Mouse (Mus musculus) frontal cortex, postnatal 14 days (tissue): ENCODE results near the gene AI837181.

Experiments used
- DNase-seq, 2 experiments: peaks; one replicate each; pipeline ENCODE4 v3.0.0; 2022; ENCODE audit warnings: low spot score in 2 of 2

The AI837181 gene

DNA sequence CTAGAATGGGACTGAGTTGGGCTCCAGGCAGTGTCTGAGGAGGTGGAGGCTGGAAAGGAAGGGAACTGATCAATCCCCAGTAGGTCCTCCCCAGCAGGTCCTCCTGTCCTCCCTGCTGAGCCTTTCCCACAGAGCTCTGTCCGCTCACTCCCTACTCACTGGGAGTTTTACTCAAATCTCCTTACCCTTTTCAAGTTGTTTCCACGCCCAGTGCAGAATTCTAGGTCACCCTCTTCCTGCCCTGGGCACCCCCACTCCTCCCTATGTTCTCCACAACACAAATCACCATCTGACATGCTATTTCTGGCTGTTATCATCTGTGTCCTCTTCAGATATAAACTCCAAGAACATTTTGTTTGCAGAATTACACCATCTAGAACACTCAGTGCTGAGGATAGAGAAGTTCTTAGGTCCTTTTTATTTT lies 10.4 kb upstream of the AI837181 start:
- no peak for DNase-seq

DNA sequence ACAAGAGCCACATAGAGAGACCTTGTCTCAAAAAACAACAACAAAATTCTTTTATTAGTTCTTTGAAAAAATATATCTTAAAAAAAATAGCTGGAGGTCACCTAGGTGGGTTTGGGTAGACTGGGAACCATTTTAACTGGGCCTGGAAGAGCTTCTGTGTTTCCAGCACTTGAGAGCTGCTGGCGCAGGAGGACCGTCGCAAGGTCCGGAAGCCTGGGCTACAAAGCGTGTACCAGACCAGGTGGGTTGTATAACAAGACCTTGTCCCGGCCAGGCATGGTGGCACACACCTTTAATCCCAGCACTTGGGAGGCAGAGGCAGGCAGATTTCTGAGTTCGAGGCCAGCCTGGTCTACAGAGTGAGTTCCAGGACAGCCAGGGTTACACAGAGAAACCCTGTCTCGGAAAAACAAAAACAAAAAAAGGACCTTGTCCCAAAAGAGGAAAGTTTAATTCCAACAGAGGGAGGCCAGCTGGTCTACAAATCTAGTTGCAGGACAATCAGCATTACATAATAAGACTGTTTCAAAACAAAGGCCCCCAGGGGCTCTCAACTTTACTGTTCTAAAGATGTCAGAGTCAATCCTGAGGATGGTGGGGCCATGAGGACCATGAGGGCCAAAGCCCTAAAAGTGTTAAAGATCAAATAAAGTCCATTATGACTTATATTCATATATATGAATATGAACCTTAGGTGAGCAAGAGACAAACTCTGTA lies 6.0 kb upstream of the AI837181 start:
- DNase-seq, result no peak

DNA sequence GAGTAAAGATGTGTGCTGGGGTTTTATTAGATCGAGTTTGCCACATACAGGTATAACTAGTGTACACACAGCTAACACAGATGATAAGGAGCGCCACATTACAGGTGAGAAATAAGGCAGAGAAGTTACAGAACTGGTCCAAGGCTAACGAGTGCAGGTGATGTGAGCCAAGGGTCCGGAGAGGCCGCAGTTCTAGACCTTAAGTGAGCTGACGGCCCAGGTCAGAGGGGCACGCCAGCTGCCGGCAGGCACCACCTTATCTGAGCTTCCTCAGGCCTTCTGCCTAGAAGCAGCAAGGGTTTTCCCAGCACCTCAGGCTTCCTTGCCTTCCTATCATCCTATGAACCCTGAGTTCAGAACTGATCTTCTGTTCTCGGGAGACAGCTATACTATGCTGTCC lies 5.3 kb upstream of the AI837181 start:
- no peak for DNase-seq

DNA sequence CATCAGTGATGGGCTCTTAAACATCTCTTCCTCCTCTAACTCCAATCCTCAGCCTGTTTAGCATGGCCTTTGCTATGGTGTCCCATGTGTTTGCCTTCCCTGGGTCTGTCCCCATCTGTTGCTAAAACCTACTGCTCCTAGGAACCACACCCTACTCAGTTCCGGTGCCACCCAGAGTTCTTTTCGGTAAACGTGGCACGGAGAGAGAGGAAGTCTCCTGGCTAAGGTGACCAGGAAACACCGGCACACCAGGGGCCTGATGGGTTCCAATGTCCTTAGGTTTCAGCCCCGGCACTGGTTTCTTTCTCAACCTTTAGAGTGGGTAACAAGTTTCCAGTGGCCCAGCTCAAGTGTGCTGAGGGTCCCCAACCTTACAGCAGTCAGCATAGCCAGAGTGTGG lies 4.4 kb upstream of the AI837181 start:
- no peak for DNase-seq

DNA sequence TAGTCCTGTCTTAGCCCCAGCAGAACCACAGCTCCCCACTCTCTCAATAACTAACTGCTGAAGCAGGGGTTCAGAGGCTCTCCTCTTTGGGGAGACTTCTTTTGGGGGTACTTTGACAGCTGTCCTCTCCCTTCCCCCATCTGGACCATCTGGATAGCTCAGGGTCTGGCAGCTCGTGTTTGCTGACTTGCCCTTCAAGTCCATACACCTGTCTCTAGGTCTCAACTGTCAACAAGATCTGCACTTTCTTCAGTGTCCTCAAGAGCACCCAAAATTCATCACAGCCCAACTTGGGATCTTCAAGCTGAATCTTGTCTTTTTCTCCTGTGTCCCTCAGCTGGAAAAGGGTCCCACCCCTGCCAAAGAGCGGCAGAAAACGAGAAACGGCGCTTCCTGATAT lies 3.2 kb upstream of the AI837181 start:
- no peak for DNase-seq

DNA sequence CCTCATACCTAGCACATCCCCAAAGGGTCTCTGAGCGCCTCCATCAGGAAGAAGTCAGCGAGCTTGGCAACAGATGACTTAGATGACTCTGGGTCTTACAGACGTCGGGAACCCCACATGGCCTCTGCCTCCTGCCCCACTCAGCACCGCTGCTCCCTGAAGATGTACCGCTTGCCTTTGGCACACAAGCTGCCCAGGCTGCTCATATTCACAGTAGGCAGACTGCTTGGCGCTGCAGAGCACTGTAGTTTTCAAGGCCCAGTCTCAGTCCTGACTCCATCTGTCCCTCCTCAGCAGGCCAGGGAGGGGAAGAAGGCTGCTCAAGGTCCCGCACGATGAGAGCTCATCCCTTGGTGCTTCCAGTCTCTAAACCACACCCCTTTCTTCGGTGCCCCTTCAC lies 2.7 kb upstream of the AI837181 start:
- no peak for DNase-seq

DNA sequence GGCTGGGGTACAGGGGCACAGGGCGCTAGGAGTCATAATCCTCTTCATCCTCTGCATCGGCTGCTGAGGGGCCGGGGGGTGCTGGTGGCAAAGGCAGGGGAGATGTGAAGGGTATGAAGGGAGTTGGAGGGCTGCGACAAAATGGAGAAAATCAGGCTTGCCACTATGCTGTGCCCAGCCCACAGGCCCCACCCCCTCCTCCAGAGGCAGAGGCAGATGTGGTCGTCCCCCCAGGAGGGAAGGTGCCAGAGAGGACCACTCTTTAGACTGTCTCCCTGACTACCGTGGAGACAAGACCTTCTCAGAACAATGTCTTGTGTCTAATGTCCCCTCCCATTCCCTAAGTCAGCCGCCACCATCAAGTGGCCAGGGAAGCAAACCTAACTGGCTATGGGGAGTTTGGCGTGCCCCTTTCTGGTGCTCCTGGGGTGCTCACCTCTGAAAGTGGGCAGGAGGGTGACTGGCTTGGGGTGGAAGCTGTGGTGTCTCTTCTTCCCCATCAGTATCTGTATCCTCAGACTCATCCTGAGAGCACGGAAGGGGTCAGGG lies 2.0 kb upstream of the AI837181 start:
- no peak for DNase-seq

DNA sequence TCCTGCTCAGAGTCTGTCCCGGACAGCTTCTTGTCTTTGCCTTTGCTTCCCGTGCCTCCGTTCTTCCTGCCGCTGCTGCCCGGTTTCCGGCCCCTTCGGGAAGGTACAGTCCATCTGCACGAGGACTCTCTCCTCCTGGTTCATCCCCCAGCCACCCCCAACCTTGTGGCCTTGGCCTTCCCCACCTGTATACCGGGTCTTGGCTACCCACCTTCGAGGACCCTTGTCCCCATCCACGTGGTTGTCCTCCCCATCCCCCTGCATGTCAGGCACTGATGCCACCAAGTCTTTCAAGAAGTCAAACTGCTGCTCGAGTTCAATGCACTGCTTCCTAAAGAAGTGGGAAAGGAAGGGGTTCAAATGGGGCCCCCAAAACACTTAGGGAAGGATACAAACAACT lies 1.4 kb upstream of the AI837181 start:
- DNase-seq, result no peak

DNA sequence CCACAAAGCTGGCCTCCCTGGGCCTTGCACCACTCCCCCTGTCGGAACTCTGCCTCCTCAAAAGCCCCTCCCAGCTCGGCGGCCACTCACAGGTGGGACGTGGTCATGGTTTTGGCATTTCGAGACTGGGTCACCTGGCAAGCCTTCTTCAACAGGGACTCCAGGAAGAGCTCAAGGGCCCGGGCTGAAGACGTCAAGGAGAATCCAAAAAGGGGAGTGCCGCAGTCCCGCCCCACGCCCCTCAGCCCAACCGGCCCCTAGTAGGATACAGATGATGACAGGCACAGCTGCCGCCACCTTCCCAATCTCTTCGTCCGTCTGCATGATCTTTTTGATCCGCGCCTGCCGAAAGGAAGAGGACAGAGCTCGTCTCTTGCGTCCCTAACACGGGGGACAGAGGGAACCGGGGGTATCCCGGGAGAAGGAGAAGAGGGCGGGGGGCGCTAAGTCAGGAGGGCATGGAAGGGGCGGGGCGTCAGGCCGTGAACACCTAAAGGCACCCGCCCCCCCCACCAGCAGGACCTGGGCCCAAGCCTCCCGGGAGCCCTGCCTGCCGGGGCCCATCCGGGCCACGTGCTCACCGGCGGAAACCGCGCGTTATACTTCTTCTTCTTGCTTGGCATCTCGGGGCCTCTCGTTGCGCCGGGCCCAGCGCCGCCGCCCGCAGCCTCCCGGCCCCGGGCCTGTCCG lies 707 bp upstream of the AI837181 start:
- DNase-seq, result peak in 1 of 2 experiments; percentile 59

DNA sequence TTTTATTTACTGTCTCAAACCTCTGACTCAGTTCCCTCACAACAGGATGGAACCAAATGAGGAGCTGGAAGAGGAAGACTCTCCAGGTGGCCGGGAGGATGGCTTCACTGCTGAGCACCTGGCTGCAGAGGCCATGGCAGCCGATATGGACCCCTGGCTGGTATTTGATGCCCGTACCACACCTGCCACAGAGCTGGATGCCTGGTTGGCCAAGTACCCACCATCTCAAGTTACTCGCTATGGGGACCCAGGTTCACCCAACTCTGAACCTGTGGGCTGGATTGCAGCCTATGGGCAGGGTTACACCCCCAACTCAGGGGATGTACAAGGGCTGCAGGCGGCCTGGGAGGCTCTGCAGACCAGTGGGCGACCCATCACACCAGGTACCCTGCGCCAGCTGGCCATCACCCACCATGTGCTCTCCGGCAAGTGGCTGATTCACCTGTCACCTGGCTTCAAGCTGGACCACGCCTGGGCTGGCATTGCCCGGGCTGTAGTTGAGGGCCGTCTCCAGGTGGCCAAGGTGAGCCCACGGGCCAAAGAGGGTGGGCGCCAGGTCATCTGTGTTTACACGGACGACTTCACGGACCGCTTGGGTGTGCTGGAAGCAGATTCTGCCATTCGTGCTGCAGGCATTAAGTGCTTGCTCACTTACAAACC lies 1.1 kb downstream of the AI837181 start:
- DNase-seq, result no peak

DNA sequence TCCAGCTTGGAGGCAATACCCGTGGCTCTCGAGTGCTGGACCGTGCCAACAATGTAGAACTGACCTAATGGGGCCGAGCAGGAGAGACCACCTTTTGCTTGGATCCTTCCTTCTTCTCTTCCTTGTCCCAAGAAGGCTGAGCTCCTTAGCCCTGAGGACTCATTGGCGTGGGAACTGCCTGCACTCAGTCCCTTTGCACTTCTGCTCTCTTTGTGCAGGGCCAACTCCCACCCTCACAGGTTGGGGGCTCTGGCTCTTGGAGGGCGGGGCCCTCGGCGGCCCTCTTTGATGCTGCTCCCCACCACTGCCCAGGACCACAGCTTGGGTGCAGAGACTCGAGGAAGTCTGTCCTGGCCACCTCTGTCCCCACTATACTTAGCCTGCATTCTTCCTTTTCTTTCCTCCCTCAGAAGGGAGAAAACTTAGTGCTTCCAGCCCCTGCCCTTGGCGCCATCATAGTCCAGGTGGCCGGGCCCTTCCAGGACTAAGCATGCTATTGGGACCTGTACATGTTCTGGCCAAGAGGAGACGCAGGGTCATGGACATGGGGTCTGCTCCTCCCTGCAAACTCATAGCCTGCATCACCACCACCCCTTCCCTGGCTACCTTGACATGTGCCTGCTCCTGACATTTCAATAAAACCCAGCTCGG lies 1.8 kb downstream of the AI837181 start:
- no peak for DNase-seq

DNA sequence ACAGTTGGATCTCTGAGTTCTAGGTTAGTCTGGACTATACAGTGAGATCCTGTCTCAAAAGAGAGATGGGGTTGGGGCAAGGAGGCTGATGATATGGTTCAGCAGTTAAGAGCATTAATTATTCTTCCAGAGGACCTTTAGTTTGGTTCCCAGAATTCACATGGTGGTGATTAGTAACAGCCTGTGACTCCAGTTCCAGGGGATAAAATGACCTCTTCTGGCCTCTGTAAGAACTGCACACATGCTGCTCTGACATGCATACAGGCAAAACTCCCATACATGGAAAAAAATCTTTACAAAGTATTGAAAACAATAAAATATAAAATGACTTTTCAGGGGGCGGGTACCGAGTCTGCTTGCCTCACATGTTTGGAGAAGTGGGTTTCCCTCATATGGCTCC lies 3.1 kb downstream of the AI837181 start:
- DNase-seq, result no peak

DNA sequence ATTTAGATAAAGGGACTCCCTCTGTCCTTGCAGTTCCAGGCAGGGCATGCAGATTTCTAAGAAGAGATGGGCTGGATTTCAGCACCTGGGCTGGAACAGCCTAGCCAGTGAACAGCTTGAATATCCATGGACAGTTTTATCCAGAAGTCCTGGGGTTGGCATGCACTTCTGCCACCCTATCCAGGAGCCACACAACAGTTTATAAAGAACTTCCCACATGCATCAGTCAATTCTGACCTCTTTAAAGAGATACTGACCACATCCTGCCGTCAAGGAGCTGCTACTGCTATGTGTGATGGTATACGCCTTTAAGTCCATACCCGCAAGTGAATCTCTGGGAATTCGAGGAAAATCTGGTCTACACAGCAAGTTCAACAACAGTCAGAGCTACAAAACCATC lies 4.3 kb downstream of the AI837181 start:
- DNase-seq, result no peak

DNA sequence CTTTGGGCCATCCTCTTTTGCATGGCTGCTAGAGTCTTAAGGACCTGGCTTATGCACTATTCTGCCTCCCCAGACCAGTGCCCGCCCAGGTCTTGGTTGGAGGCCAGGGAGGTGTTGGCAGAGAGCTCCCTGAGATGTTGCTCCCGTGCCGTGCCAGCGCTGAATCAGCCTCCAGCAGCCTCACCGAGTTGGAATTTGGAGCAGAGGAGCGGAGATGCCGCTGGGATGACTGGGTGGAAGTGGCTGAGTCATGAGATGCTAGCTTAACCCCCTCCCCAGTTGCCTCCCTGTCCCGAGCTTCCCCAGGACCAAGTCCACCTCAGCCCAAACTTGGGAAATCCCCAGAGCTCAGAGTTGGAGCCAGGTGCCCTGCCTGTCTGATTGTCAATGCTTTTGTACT lies 4.9 kb downstream of the AI837181 start:
- DNase-seq, result no peak

DNA sequence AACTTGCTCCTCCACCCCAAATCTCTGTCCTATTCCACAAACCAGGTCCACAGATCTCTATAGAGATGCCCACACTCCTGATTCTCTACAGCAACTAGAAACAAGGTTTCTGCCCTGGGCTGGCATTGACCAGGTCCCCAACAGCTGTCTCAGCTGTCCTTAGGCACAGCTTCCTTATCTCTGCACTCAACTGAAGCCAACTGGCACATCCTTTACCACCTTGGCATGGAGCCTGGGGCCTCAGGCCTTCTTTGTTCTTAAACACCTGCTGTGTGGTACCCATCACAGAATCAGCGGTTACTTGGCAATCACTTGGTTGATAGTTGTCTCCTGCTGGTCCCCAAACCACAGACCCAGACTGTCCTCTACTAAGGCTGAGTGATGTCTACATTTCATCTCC lies 5.5 kb downstream of the AI837181 start:
- no peak for DNase-seq

DNA sequence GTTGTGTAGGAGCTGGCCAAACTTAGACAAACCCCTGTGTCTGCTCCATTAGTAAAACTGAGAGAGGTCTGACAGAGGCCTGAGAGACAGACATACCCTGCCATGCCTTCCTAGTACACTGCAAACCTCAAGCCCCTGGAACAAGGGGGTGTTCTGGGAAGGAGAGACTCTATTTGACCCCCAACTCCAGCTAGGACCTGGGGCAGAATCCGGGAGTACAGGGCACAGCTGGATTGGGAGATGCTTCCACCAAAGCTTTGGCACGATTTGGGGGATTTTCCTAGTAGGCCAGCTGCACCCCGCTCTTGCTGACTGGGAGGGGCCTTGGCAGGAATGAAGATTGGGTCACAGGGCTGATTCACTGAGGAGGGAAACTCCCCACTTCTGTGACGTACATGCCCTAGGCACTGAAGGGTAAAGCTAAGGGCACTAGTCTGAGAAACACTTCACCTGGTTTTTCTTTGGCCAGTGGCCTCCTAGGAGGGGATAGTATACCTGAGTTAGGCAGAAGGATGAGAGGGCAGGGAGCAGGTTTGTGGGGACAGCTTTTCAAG lies 7.0 kb downstream of the AI837181 start:
- DNase-seq, result no peak

DNA sequence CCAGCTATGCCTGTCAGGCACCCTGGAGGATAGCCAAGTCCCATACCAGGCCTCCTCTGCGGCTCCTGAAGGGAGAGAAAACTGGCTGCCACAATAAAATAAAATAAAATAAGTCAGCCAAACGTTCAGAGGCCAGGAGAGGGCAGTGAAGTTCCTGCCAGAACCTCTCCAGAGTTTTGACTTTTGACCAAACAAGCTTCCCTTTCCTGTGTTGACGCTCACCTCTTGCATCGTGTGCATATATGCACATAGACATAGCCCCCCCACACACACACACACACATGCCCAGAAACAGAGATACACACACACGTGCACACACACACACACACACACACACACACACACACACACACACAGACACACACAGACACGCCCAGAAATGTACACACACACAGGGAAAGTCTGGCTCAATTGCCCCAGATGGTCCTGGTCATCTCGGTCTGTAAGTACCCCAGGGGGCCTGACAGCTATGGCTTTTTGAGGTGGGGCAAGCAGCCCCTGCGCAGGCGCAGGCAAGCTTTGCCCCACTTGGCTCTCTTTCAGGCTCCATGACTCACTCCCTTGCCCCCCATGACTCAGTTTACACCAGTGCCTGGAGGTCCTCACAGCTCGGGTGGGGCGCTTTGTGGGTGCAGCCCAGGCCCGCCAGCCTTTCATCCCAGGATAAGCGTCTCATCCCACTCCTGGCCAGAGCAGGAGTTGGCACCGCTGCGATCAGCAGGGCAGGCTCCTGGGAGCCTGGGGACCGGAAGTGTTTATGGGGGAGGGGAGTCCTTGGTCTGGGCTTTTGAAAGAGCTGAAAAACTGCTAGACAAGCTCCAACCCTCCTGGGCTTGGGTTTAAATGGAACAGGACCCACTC lies 8.3 kb downstream of the AI837181 start:
- no peak for DNase-seq

DNA sequence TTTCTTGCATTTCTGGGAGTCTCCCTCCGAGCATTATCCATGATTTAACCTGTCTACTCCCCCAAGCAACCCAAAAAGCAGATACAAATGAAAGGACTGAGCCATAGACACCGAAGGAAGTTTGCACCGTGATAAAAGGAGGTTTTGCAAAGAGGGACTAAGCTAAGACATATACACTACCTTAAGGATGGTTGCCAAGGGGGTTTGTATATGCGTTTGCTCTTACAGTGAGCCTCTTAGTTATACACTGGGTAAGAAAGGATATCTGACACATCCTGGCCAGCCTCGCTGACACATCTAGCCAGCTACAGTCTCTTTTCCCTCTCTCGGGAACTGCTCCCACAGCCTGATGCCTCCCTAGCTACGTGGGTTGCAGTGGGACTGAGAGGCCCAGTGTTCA lies 9.0 kb downstream of the AI837181 start:
- no peak for DNase-seq

DNA sequence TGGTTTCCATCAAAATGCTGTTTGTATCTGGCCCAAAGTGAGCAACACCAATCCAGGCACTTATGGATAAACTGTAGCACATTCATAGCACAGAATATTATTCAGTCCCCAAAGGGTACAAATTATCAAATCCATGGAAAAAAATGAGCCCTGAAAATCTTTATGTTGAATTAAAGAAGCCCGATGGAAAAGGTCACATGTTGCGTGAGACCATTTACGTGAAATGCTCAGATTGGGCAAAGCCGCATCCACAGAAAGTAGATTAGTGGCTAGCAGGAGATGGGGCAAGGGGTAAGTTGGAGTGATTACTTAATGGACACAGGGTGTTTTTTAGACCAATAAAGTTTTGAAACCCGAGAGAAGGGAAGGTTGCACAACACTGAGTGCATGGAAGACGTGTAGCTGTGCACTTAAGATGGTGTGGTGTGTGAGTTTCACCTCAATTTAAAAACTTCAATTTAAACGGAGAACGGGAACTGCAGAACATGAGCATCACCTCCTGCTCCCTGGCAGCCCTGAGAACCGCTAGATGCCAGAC lies 19.5 kb downstream of the AI837181 start:
- no peak for DNase-seq

DNA sequence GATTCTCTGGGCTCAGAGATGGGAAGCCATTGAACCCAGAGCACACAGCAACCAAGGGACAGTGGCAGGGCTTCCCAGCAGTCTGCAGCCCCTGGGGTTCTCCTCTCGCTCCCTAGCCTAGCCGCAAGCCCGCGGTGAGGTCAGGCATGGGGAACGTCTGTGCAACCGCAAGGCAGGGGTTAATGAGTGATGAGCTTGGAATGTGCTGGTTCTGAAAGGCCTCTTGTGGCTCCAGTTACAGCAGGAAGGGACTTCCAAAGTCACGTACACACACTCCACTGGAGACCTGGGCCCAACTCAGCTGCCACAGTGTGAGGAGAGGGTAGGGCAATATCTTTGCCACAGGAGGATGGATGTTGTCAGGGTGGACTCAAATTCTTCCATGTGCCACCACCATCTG lies 20.0 kb downstream of the AI837181 start:
- no peak for DNase-seq

DNA sequence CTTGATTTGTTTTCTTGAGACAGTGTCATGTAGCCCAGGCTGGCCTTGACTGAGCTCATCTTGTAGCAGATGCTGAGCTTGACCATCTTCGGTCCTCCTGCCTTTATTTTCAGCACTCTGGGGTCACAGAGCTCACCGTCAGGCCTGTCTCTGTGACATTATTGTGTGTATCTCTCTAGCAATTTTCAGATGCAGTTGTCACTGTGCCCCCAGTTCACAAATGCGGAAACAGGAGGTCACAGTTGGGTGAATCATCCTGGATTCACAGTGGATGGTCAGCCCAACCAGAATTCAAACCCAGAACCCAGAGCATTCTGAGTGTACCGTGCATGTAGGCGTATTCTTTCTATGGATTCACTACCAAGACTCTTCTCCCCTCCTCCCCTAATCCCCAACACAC lies 20.8 kb downstream of the AI837181 start:
- no peak for DNase-seq
